Mouse (Mus musculus) embryonic fibroblast, embryonic 13.5 days (primary cell): ENCODE measurements around the gene Rftn1. TPM values are rescaled to one million over a fixed set of nuclear protein-coding genes. Genes with fewer than 3 reads are reported as not detected.

Experiments used
- H3K27ac ChIP-seq: 2 replicates; pipeline ENCODE4 v1.5.1; 2012; ENCODE audit warnings: low read length, control low read depth, inconsistent platforms; ENCODE audit not compliant: insufficient read depth
- H3K4me1 ChIP-seq: 2 replicates; pipeline ENCODE4 v1.6.1; 2011; ENCODE audit warnings: low read length; ENCODE audit not compliant: control insufficient read depth, insufficient read depth
- H3K4me3 ChIP-seq: 2 replicates; pipeline ENCODE4 v1.5.1; 2011; ENCODE audit warnings: mild to moderate bottlenecking, control low read depth, low read length; ENCODE audit not compliant: insufficient read depth
- CTCF ChIP-seq: IDR thresholded peaks from 2 replicates; pipeline ENCODE4 v1.5.1; 2011; ENCODE audit warnings: mild to moderate bottlenecking, control low read depth, low read length, moderate library complexity, borderline replicate concordance; ENCODE audit not compliant: insufficient read depth
- POLR2A ChIP-seq: IDR thresholded peaks from 2 replicates; pipeline ENCODE4 v1.6.1; 2011; ENCODE audit warnings: low read depth, mild to moderate bottlenecking, control low read depth, low read length, moderate library complexity
- polyA plus RNA-seq: library from polyadenylated mRNA; stranded (reverse); fragments of >200 nt; gene quantifications from 2 replicates; pipeline ENCODE4 v1.2.4, GENCODE M21; 2011; ENCODE audit warnings: low read depth; ENCODE audit not compliant: missing spikeins, insufficient read length

Rftn1 gene
- polyA plus RNA-seq, 1 experiment, result 15.1 TPM

DNA sequence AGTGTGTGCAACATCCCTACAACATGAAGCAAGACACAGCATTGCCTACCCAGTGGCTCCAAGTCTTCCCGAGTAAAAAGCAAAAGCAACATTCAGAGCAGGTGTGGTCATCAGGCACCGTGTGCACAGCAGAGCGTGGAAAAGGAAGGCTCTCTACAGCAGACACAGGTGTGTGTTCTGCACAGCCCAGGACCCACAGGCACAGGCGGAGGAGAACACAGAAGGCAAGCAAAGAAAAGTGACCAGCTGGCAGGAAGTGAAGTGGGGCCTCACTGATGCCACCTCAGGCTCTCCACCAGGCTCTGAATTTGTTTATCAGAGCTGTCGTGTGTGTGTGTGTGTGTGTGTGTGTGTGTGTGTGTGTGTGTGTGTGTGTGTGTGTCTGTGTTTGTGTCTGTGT lies 17.1 kb downstream of the Rftn1 start:
- peaks cover 4% of the 10 kb centered on the region; the same call in 1 of the 2 replicates for H3K4me1 ChIP-seq

DNA sequence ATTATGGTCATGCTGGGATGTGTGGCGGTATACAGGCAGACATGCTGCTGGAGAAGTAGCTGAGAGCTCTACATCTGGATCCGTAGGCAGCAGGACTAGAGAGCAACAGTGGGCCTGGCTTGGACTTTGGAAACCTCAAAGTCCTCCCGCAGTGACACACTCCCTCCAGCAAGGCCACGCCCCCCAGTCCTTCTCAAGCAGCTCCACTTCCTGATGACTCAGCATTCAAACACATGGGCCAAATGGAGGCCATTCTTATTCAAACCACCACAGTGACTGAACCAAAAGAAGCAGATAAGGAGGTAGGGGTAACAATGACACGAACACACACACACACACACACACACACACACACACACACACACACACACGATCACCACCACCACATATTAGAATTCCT lies 17.7 kb downstream of the Rftn1 start:
- no peak for TF ChIP-seq CTCF
- TF ChIP-seq POLR2A, result no peak
- H3K4me3 ChIP-seq, result no peak overlapping the region
- H3K27ac ChIP-seq, result no peak overlapping the region
- H3K4me1 ChIP-seq, result peaks cover 4% of the 10 kb centered on the region; the same call in 1 of the 2 replicates

More for the DNA sequence above, 17.1 kb downstream of the Rftn1 start:
- TF ChIP-seq CTCF (no peak), POLR2A (no peak)
- H3K27ac ChIP-seq, result no peak overlapping the region
- H3K4me3 ChIP-seq, result no peak overlapping the region

DNA sequence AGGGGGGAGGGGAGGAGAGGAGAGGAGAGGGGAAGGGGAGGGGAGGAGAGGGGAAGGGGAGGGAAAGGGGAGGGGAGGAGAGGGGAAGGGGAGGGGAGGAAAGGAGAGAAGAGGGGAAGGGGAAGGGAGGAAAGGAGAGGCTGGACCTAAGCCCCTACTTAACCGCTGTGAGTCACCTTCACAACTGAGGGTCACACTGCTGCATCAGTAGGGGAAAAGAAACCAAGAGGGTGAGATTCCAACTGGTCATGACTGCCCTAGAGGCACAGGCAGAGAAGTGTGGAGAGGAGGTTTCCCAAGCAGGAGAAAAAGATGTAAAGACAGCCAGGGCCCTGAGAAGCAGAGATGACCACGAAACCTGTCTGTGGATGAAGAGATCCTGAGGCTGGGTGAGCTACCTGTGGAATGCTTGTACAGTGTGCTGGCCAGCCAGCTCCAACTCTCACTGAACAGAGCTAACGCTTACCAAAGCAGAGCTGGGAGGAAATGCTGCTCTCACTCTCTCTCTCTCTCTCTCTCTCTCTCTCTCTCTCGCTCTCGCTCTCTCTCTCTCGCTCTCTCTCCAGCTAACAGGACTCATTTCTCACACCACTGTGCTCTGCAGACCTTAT lies 19.4 kb downstream of the Rftn1 start:
- no peak overlapping the region for H3K27ac ChIP-seq
- H3K4me3 ChIP-seq, result no peak overlapping the region
- no peak for TF ChIP-seq CTCF
- peaks cover 4% of the 10 kb centered on the region; the same call in 1 of the 2 replicates for H3K4me1 ChIP-seq

DNA sequence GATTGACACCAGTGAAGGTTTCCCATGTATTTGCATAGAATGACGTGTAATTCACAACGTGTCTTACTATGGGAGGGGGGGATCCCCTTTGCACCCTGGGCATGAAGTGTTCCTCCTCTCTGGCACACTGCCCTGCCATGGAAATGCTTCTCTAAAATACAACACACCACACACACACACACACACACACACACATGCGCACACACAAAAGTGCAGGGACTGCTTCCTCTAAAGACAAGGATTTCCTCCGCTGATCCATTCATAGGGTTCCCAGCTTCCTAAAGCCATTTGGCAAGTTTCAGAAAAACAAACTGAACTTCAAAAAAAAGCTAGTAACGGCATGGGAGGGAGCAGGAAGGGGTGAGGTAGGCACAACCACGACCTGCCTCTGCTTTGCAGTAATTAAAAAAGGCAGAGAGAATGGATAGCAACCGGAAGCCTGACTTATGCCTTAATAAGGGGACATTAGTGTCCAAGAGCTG lies 20.5 kb downstream of the Rftn1 start:
- Histone ChIP-seq H3K4me3 (no peak overlapping the region), H3K4me1 (peaks cover 4% of the 10 kb centered on the region), H3K27ac (no peak overlapping the region)
- TF ChIP-seq CTCF (no peak), POLR2A (no peak)

DNA sequence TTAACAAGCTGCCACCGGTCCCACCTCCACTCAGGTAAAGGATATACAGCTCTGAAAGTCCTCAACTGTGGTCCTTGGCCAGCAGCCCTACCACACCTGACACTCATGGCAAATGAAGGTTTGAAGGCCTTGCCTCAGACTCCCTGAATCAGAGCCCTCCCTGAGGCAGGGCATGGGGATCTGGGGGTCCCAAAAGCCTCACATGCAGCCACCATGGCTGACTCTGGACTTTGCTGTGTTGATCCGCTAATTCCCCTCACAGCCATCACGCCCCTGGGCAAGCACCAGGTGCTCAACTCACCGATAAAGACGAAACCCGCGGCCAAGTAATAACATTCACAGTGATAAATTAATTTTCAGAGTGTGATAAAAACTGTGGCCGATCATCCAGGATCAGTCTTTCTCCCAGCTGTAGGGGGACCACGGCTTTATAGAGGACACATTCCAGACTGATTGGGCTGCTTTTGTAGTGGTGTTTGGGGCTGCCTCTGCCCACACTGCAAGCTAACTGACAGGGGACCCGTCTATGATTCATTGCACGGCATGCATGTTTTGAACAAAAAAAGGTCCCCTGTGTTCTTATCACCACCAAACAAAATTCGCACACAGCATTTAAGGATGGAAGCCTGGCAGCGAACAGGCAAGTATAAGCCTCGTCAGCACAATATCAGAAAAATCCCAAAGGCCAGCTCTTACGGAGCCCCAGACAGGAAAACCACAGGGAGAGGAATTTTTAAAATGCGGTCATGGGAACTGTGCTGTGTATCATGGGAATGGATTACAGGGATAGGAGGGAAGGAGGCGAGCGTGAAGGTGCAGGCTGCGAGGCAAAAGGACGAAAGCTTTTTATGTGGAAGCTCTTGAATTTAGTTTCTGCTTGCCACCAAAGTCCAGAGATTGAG lies 29.3 kb downstream of the Rftn1 start:
- Histone ChIP-seq H3K27ac (peak overlapping the region; percentile 70), H3K4me3 (no peak overlapping the region), H3K4me1 (peaks cover 8% of the 10 kb centered on the region)
- TF ChIP-seq POLR2A (no peak), CTCF (no peak)

DNA sequence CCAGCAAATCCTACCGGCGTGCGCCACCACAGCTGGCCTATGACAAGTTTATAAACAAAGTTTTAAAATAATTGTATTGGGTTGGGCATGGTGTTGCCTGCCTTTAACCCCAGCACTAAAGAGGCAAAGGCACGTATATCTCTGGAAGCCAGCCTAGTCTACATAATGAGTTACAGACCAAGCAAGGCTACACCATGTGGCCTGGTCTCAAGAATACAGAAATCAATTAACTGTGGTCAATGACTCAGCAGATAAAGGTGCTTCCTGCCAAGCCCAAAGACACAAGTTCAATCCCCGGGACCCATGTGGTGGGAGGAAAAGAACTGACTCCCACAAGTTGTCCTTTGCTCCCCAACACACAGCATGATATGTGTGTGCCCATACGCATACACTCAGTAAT lies 30.1 kb downstream of the Rftn1 start:
- Histone ChIP-seq H3K27ac (0 out of 2 replicates have a peak overlapping the region, but pooled peaks have one; percentile 70), H3K4me1 (peaks cover 8% of the 10 kb centered on the region), H3K4me3 (no peak overlapping the region)
- TF ChIP-seq POLR2A (no peak), CTCF (no peak)

DNA sequence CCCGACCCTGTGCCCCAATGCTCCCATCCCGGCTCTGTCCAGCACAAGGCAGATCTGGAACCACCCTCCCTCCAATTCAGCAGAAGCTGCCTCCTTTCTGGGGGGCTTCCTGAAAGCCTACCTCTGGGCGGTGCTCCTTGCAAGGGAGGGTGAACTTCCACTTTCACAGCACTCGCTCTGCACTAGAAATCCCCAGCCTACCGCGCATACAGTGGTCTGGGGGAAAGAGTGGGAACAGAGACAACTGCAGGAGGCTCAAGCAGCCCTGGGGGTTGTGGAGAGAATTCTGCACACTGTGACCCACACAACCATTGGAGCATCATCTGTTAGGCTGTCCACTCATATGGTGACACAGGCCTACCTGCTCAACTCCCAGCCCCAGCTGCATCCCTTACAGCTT lies 30.7 kb downstream of the Rftn1 start:
- TF ChIP-seq POLR2A (no peak), CTCF (no peak)

DNA sequence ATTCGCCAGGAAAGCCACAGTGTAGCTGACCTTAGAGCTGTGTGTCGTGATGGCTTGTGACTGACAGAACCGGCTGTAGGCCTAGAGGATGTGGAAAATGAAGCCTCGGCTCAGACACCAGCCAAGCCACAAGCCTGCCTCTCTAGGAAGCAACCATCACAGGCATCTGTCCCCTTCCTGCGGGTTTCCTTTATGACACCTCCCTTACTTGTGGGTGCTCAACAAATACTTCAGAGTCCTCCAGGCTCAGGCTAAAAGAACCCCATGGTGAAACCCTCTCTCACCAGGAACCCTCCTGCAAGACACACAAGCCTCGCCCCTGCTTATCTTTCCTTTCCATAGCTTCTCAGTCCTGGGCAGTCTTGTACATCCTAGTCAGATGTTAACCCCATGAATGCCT lies 31.9 kb downstream of the Rftn1 start:
- TF ChIP-seq POLR2A (no peak), CTCF (no peak)
- H3K4me3 ChIP-seq, result no peak overlapping the region
- H3K4me1 ChIP-seq, result peaks cover 8% of the 10 kb centered on the region
- no peak overlapping the region for H3K27ac ChIP-seq

More for the DNA sequence above, 30.7 kb downstream of the Rftn1 start:
- H3K27ac ChIP-seq, result 0 out of 2 replicates have a peak overlapping the region, but pooled peaks have one; percentile 22
- no peak overlapping the region for H3K4me3 ChIP-seq
- peaks cover 8% of the 10 kb centered on the region for H3K4me1 ChIP-seq

DNA sequence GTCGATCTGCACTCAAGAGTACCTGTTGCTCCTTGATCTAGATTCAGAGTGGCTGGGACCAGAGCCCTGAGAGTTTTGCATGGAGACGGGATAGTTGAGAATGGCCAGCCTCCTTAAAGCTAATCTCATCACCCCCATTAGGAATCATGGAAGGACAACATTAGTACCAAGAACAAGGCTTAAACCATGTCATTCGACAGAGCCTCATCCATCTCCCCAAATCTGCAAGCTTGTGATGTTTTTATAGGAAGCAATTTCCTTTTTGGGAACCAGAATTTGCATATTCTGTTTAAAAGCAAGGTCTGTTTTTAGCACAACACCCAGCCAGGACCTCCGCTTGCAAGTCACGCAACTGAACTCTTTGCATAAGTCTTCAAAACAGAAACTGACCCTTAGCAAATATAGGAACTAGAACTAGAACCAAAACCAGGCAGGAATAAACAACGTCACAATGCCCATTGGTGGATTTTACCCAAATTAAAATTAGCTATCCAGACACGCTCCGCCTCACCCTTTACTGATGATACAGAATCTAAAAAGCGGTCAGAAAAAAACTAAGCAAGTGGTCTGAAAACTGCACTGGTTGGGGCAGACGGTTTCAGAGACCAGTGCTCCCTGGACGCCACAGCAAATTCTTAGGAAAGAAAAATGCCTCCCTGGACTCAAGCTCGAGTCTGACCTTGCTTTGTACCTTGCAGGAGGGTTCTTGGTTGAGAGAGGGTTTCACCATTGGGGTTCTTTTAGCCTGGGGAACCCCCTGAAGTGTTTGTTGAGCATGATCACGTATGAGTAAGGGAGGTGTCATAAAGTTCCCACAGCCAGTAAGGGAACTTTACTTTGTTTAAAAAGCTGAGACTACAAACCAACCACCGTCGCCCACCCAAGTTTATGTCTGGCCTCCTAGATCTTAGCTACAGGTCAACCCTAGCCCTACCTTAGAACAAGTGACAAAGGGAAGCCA lies 33.0 kb downstream of the Rftn1 start:
- no peak overlapping the region for H3K4me3 ChIP-seq
- H3K4me1 ChIP-seq, result peaks cover 6% of the 10 kb centered on the region; the same call in 1 of the 2 replicates
- no peak for TF ChIP-seq CTCF
- no peak for TF ChIP-seq POLR2A
- no peak overlapping the region for H3K27ac ChIP-seq
